Mouse (Mus musculus) neural tube, embryonic 15.5 days (tissue): ENCODE data around the gene Abcg5. TPM values are rescaled to one million over a fixed set of nuclear protein-coding genes. Genes with fewer than 3 reads are reported as not detected.

Experiments
- polyA plus RNA-seq: library from polyadenylated mRNA; unstranded; fragments of >200 nt; fragmentation: Nextera tagmentation; extraction: Ambion mirVana; gene quantifications from 2 replicates; pipeline ENCODE4 v1.2.1, GENCODE M21; 2015

Abcg5 gene
- polyA plus RNA-seq, 1 experiment from 2014 or later: 0.93 TPM

Other genes with a start within 250 kb of the Abcg5 start
- 5.2 and 7.0 TPM in 2 replicates for gene Thada, start 216.8 kb downstream of the Abcg5 start, polyA plus RNA-seq
- gene Plekhh2, start 171.1 kb downstream of the Abcg5 start, polyA plus RNA-seq: 1.7 and 2.3 TPM in 2 replicates
- 30.2 and 33.1 TPM in 2 replicates for gene Dync2li1, start 56.5 kb downstream of the Abcg5 start, polyA plus RNA-seq
- gene Abcg8, start 6.7 kb downstream of the Abcg5 start, polyA plus RNA-seq: 0.08 TPM in 1 of 2 replicates, not detected in the other
- 46.5 and 47.2 TPM in 2 replicates for gene Lrpprc, start 107.8 kb upstream of the Abcg5 start, polyA plus RNA-seq